Mouse (Mus musculus) neural tube, embryonic 12.5 days (tissue): ENCODE results near the gene Sec61a1. TPM values are rescaled to one million over a fixed set of nuclear protein-coding genes. Genes with fewer than 3 reads are reported as not detected.

Source experiments
- ATAC-seq: fragments of 200-750 bp; cut with Nextera tagmentation; 2 replicates; pipeline ENCODE4 v1.8.0; 2017; ENCODE audit warnings: low read depth, mild to moderate bottlenecking, moderate TSS enrichment, moderate library complexity; ENCODE audit not compliant: low FRiP score
- H3K27ac ChIP-seq: fragments of 300-500 bp; sonication (generic); 2 replicates; pipeline ENCODE4 v1.5.1; 2016
- H3K27me3 ChIP-seq: fragments of 300-500 bp; sonication (generic); replicated peaks from 2 replicates; pipeline ENCODE4 v1.6.1; 2016; ENCODE audit warnings: mild to moderate bottlenecking
- H3K36me3 ChIP-seq: fragments of 300-500 bp; sonication (generic); 2 replicates; pipeline ENCODE4 v1.6.1; 2016; ENCODE audit warnings: mild to moderate bottlenecking
- H3K4me1 ChIP-seq: fragments of 300-500 bp; sonication (generic); 2 replicates; pipeline ENCODE4 v1.6.1; 2016
- H3K4me2 ChIP-seq: fragments of 300-500 bp; sonication (generic); replicated peaks from 2 replicates; pipeline ENCODE4 v1.6.1; 2016; ENCODE audit warnings: mild to moderate bottlenecking
- H3K4me3 ChIP-seq: fragments of 300-500 bp; sonication (generic); 2 replicates; pipeline ENCODE4 v1.5.1; 2016
- H3K9ac ChIP-seq: fragments of 300-500 bp; sonication (generic); 2 replicates; pipeline ENCODE4 v1.6.1; 2016; ENCODE audit warnings: mild to moderate bottlenecking
- H3K9me3 ChIP-seq: fragments of 300-500 bp; sonication (generic); 2 replicates; pipeline ENCODE4 v1.6.1; 2016; ENCODE audit warnings: mild to moderate bottlenecking
- WGBS: fragments of 180-500 bp; shearing (Covaris S2); methylation state at CpG from one replicate; pipeline ENCODE4 v1.1.7; 2016; 5-methylcytosine and 5-hydroxymethylcytosine counted together
- polyA plus RNA-seq: library from polyadenylated mRNA; unstranded; fragments of >200 nt; fragmentation: Nextera tagmentation; extraction: Ambion mirVana; gene quantifications from 2 replicates; pipeline ENCODE4 v1.2.1, GENCODE M21; 2016

The Sec61a1 gene
- polyA plus RNA-seq, 1 experiment from 2014 or later = 193 TPM

DNA sequence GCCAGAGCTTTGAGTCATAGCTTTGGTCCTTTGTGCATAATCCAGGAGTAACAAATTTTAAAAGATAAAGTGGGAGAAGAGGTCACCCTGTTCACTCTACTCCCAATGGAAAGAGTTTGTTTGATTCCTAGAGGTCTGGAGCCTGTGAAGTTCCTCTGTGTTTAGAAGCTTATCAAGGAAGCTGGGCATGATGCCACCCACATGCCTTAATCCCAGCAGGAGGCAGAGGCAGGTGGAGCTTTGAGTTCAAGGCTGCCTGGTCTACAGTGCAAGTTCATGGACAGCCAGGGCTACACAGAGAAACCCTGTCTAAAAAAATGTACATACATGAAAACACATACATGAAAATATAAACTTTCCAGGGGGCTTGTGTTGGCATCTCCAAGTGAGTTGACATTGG is 34.8 kb downstream of the Sec61a1 start:
- no peaks in the 10 kb centered on the region for H3K4me1 ChIP-seq
- no peak overlapping the region for H3K27ac ChIP-seq
- no peaks in the 10 kb centered on the region for H3K9me3 ChIP-seq
- H3K27me3 ChIP-seq = no peaks in the 10 kb centered on the region
- H3K4me2 ChIP-seq = no peak overlapping the region
- H3K36me3 ChIP-seq = peaks cover 85% of the 10 kb centered on the region
- no peak overlapping the region for H3K9ac ChIP-seq
- ATAC-seq = no peak
- no peak overlapping the region for H3K4me3 ChIP-seq

DNA sequence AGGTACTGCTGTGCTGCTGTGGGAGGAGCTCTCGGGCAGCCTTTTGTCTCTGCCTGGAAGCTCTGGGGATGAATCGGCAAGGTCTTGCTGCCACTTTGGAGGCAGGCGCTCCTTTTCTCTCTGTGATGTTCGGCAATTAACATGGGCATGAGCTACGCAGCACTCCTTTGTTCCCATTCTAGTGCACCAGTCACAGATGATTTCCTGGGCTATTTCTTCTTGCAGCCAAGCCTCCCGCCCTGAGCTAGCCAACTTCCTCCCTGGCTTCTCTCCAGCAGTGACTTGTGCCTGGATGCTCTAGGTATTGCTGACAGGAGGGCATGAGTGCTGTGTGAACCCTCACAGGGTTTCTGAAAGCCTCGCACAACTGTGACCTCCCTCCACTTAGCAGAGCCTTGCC is 35.6 kb downstream of the Sec61a1 start:
- peaks cover 79% of the 10 kb centered on the region for H3K36me3 ChIP-seq
- H3K9me3 ChIP-seq = no peaks in the 10 kb centered on the region
- H3K27me3 ChIP-seq = no peaks in the 10 kb centered on the region
- ATAC-seq = no peak
- no peak overlapping the region for H3K27ac ChIP-seq
- H3K9ac ChIP-seq = no peak overlapping the region
- WGBS = 42% methylated on average over 7 of the region's 7 CpGs
- H3K4me3 ChIP-seq = no peak overlapping the region
- H3K4me2 ChIP-seq = no peak overlapping the region
- no peaks in the 10 kb centered on the region for H3K4me1 ChIP-seq

DNA sequence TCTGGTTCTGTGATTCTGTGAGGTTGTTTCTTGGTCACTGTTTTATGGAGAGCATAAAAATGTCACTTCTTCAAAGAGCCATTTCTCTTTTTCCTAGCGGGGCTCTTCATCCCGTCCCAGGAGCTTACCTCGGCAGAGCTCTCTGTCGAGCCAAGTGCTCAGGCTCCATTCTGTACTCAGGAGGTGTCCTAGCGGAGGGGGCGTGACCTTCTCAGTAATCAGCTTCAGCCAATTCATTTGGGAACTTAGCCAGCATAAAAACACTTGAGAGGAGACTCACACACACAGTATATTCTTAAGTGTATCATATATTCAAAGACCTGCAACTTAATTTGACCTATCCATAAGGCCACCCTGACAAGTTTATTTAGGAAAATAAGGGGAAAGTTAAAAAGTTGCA is 38.3 kb downstream of the Sec61a1 start:
- Histone ChIP-seq H3K9me3 (no peaks in the 10 kb centered on the region), H3K9ac (no peak overlapping the region), H3K4me1 (no peaks in the 10 kb centered on the region), H3K27ac (no peak overlapping the region), H3K4me3 (no peak overlapping the region), H3K27me3 (no peaks in the 10 kb centered on the region), H3K36me3 (peaks cover 78% of the 10 kb centered on the region), H3K4me2 (no peak overlapping the region)
- no peak for ATAC-seq
- whole genome bisulfite sequencing = 22% methylated on average over 6 of the region's 6 CpGs

DNA sequence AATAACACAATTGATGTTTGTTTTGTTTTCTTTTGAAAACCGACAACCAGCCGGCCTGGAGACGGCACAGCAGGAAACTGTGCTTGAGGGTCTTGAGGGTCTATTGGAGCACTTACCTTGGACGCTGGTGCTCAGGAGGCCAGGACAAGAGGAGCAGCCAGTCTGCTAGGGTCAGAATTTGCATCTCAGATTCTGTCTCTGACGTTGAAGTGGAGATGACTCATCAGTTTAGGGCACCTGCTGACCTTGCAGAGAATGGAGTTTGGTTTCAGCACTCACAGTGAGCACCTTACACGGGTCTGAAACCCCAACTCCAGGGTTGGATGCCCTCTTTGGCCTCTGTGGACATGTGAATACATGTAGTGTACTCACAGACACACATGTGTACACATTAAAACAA is 48.8 kb downstream of the Sec61a1 start:
- H3K27me3 ChIP-seq = no peaks in the 10 kb centered on the region
- no peak for ATAC-seq
- no peaks in the 10 kb centered on the region for H3K9me3 ChIP-seq
- no peak overlapping the region for H3K27ac ChIP-seq
- H3K4me2 ChIP-seq = no peak overlapping the region
- H3K4me1 ChIP-seq = peaks cover 11% of the 10 kb centered on the region
- H3K4me3 ChIP-seq = no peak overlapping the region
- H3K9ac ChIP-seq = no peak overlapping the region
- 72% methylated on average over 6 of the region's 6 CpGs for WGBS
- peaks cover 63% of the 10 kb centered on the region for H3K36me3 ChIP-seq

DNA sequence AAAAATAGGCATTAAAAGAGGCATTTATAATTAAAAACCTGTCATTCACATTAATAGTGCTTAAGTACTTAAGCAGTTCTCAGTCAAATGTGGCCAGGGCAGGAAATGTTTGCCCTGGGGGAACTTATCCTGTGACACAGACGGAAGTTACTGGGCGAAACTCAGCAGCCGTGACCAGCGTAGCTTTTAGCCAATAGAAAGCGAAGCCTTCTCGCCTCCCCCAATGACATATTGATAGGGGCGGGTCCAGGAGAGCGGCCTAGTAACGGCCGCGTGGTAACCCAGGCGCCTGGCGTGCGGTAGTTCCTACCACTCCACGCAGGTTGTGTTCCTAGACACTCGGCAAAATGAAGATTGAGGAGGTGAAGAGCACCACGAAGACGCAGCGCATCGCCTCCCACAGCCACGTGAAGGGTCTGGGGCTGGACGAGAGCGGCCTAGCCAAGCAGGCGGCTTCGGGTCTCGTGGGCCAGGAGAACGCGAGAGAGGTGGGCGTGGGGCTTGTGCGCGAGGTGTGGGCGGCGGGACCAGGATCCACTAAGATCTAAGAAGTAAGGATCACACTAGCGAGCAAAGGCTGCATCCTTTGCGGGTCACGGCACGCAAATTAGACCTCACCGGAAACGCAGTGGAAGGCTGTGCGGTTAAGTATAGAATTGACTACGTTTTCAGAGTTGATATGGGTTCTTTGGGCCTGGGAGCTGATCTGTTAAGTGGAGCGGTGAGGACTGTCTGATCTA is 53.4 kb downstream of the Sec61a1 start, which contains the start of gene Ruvbl1:
Gene Ruvbl1, plus strand, starts transcription at position 229 of the 740 bp plus-strand sequence.
- H3K4me3 ChIP-seq = peak within 1 kb of the TSS; percentile 63
- H3K36me3 ChIP-seq = peaks cover 21% of the 10 kb centered on the region
- no peak within 1 kb of the TSS for H3K27ac ChIP-seq
- under 1% methylated on average over 42 of the region's 42 CpGs for WGBS
- H3K4me2 ChIP-seq = peak within 1 kb of the TSS; percentile 88
- no peaks in the 10 kb centered on the region for H3K9me3 ChIP-seq
- peak within 1 kb of the TSS; percentile 70 for H3K9ac ChIP-seq
- H3K27me3 ChIP-seq = no peaks in the 10 kb centered on the region
- peak; percentile 100 for ATAC-seq
- peaks cover 11% of the 10 kb centered on the region for H3K4me1 ChIP-seq

DNA sequence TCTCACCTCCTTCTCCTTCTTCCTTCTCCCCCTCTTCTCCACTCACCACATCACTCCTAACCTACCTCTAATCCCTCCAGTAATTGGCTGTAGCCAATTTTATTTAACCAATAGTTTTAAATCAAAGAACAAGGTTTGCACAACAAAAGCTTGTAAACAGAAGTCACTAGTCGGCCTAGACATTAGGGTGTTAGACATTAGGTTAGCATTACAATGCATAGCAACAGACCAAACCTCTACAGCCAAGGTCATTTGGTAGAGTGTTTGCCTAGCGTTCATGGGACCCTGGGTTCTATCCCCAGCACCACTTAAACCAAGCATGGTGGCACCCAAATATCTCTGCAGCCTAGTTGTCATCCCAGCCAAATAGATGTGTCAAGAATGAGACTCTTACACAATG is 64.2 kb downstream of the Sec61a1 start:
- Histone ChIP-seq H3K9me3 (no peaks in the 10 kb centered on the region), H3K4me2 (no peak overlapping the region), H3K4me1 (no peaks in the 10 kb centered on the region), H3K27ac (no peak overlapping the region), H3K27me3 (no peaks in the 10 kb centered on the region), H3K4me3 (no peak overlapping the region), H3K36me3 (no peaks in the 10 kb centered on the region), H3K9ac (no peak overlapping the region)
- WGBS = 64% methylated on average over 2 of the region's 2 CpGs
- ATAC-seq = no peak

Other genes with a start within 250 kb of the Sec61a1 start
- 26.2 and 29.2 TPM in 2 replicates for gene Eefsec, start 72.4 kb downstream of the Sec61a1 start, polyA plus RNA-seq
- 112 and 115 TPM in 2 replicates for gene Ruvbl1, start 53.5 kb downstream of the Sec61a1 start, polyA plus RNA-seq
- gene Kbtbd12, start 119.0 kb upstream of the Sec61a1 start, polyA plus RNA-seq = not detected in 2 replicates
- 8.4 and 9.3 TPM in 2 replicates for gene Mgll, start 205.5 kb upstream of the Sec61a1 start, polyA plus RNA-seq